ENCODE assay signal across 12 mouse cellular contexts in genomic region chr10:99396630-99397029, GRCm38 (mm10).
A peak's percentile ranks its signal among the peaks of the same experiment; 100 is the strongest.
DNase-seq lines count a peak whose midpoint lies in the region; ATAC-seq lines count a peak whose summit lies in the region.
"Had no signal": no experiment of that assay in that cellular context is flagged by ENCODE, and none has a peak within 500 bp of the region (broad histone marks: within the 10 kb centered on the region; RNA-seq: fewer than 3 reads in every experiment).

No protein-coding gene starts in this region.

- H3K27me3 ChIP-seq in kidney, embryonic 14.5 days (ENCODE audit: control insufficient read depth, insufficient read depth, low read length): no peaks in the 10 kb centered on the region
- no peaks in the 10 kb centered on the region for H3K27me3 ChIP-seq in limb, embryonic 10.5 days (ENCODE audit: low read depth, poor library complexity, severe bottlenecking)
- H3K27me3 ChIP-seq: hindbrain, embryonic 13.5 days; midbrain, embryonic 15.5 days had no signal

- no peaks in the 10 kb centered on the region for H3K36me3 ChIP-seq in kidney, embryonic 14.5 days (ENCODE audit: control insufficient read depth, insufficient read depth, low read length)
- peaks cover 5% of the 10 kb centered on the region; the same call in 1 of the 2 replicates for H3K36me3 ChIP-seq in limb, embryonic 10.5 days
- H3K36me3 ChIP-seq: hindbrain, embryonic 13.5 days; midbrain, embryonic 15.5 days had no signal

- no peaks in the 10 kb centered on the region for H3K4me1 ChIP-seq in kidney, embryonic 14.5 days (ENCODE audit: control insufficient read depth, insufficient read depth, low read length)
- H3K4me1 ChIP-seq in limb, embryonic 10.5 days: peaks cover 39% of the 10 kb centered on the region
- H3K4me1 ChIP-seq: hindbrain, embryonic 13.5 days; midbrain, embryonic 15.5 days had no signal

- no peaks in the 10 kb centered on the region for H3K9me3 ChIP-seq in kidney, embryonic 14.5 days (ENCODE audit: control insufficient read depth, low read length)
- H3K9me3 ChIP-seq in limb, embryonic 10.5 days (replicated peaks): no peaks in the 10 kb centered on the region
- H3K9me3 ChIP-seq: hindbrain, embryonic 13.5 days; midbrain, embryonic 15.5 days had no signal

- DNase-seq in kidney, adult 11 months: no peak
- peak; percentile 28 for DNase-seq in urinary bladder, postnatal 25 days (ENCODE audit: low spot score)
- no peak for DNase-seq in urinary bladder, postnatal 4 days (ENCODE audit: low spot score in 2 of 2)
- no peak for DNase-seq in limb, embryonic 10.5 days (ENCODE audit: low spot score)
- no peak for DNase-seq in thymus, postnatal 14 days
- DNase-seq in spleen, adult 18-20 months: no peak
- DNase-seq in kidney, postnatal 4 days: no peak
- DNase-seq: cerebellum, postnatal 10 days had no signal

- H3K9ac ChIP-seq in kidney, embryonic 14.5 days (ENCODE audit: low read depth, low read length): no peak overlapping the region
- H3K9ac ChIP-seq: hindbrain, embryonic 13.5 days; liver, embryonic 14.5 days; midbrain, embryonic 15.5 days had no signal

- H3K27ac ChIP-seq in kidney, embryonic 14.5 days (ENCODE audit: low read depth, low read length): no peak overlapping the region
- peak overlapping the region; percentile 61 for H3K27ac ChIP-seq in limb, embryonic 10.5 days
- H3K27ac ChIP-seq: hindbrain, embryonic 13.5 days; liver, embryonic 14.5 days; midbrain, embryonic 15.5 days had no signal

- ATAC-seq in kidney, embryonic 14.5 days (ENCODE audit: low FRiP score, low TSS enrichment): 0 out of 2 replicates have a peak, but pooled peaks have one; percentile 49
- ATAC-seq: midbrain, embryonic 15.5 days had no signal

- 62% methylated on average over 3 of the region's 3 CpGs for WGBS in kidney, embryonic 14.5 days
- 88% methylated on average over 3 of the region's 3 CpGs for WGBS in limb, embryonic 10.5 days

- H3K4me2 ChIP-seq in kidney, embryonic 14.5 days (replicated peaks; ENCODE audit: low read depth, low read length): no peak overlapping the region
- H3K4me2 ChIP-seq: hindbrain, embryonic 13.5 days; midbrain, embryonic 15.5 days had no signal

- H3K4me3 ChIP-seq in kidney, embryonic 14.5 days (ENCODE audit: low read length): no peak overlapping the region
- H3K4me3 ChIP-seq in limb, embryonic 10.5 days: no peak overlapping the region
- H3K4me3 ChIP-seq: hindbrain, embryonic 13.5 days; midbrain, embryonic 15.5 days had no signal
